Mouse (Mus musculus): ENCODE data around the gene Atxn7l2. TPM values are rescaled to one million over a fixed set of nuclear protein-coding genes. Genes with fewer than 3 reads are reported as not detected.
A peak's percentile ranks its signal among the peaks of the same experiment; 100 is the strongest.

The Atxn7l2 gene
- total RNA-seq, 2 experiments from 2014 or later: 22.9 to 27.9 TPM

GRCm38 (mm10) chr3:108206731-108207375 lies 3.9 kb downstream of the Atxn7l2 start:
- DNase-seq (ENCODE audit: low spot score in 2 of 2): no peak

GRCm38 (mm10) chr3:108205601-108206000 lies 5.1 kb downstream of the Atxn7l2 start:
- DNase-seq (ENCODE audit: low spot score in 2 of 2): no peak

DNA sequence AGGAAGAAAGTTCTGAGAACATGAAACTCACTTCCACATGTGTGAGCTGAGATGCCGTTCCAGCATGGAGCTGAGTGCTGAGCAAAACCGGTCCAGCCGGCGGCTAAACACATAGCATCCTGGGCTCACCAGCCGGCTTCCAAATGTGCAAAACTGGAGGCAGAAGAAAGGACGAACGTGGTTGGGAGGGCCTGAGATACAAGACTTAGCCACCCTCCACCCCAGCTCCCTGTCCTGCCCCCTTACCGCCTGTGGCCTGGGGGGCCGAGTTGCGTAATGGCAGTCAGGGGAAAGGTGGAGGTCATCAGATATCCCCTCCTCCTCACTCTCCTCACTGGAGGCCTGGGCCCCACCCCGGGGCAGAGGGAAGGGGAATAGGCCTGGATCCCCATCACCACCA lies 6.3 kb downstream of the Atxn7l2 start:
- no peak for DNase-seq (ENCODE audit: low spot score in 2 of 2)

GRCm38 (mm10) chr3:108203621-108204325 lies 7.0 kb downstream of the Atxn7l2 start:
- DNase-seq (ENCODE audit: low spot score in 2 of 2): peak; percentile 78 to 88

GRCm38 (mm10) chr3:108203212-108203611 lies 7.5 kb downstream of the Atxn7l2 start:
- DNase-seq (ENCODE audit: low spot score in 2 of 2): no peak

DNA sequence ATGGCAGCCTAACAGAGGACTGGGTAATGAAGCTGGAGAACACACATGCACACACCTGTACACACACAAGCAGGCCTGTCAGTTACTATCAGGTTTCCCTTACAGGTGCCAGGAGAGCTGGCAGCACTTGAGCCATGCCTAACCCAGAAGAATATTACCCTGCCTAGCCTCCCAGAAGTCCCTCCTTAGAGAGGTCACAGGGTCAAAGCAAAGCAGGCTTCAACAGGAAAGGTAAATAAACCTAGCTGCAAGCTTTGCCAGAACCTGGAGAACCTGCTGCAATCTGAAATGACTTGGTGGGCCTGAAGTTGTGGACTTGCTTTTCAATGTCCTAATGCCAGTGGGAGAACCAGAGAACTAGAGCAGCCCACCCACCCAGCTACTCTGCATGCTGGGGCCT lies 8.2 kb downstream of the Atxn7l2 start:
- DNase-seq (ENCODE audit: low spot score in 2 of 2): no peak

- peak; percentile 82 to 91 for DNase-seq (ENCODE audit: low spot score in 2 of 2)
These were observed 10.1 kb downstream of the Atxn7l2 start, which contains the start of gene Cyb561d1 for GRCm38 (mm10) chr3:108200329-108201323. Cyb561d1 (minus strand) TSS chr3:108201212.

GRCm38 (mm10) chr3:108199231-108199630 lies 11.5 kb downstream of the Atxn7l2 start:
- no peak for DNase-seq (ENCODE audit: low spot score in 2 of 2)

- peak; percentile 81 to 90 for DNase-seq (ENCODE audit: low spot score in 2 of 2)
These were observed 13.7 kb downstream of the Atxn7l2 start for GRCm38 (mm10) chr3:108197066-108197497.

- DNase-seq (ENCODE audit: low spot score in 2 of 2): no peak
These were observed 14.7 kb downstream of the Atxn7l2 start for GRCm38 (mm10) chr3:108195941-108196590.

DNA sequence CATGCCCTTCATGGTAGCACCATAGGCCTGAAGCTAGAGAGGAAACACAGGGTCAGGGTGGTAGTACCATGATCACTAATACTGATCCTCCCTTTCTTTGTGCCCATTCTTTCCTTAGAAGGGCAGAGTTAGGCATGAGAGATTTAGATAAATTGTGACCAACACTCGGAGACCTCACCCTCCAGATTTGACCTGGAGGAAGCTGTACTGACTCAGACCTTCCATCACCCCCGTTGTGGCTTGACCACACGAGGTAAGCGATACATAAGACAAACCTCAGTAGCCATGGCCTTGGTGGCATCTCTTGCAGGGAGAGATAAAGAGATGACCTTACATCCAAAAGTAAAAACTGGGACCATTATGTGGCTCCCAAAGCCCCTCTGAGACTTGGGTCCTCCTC lies 15.4 kb downstream of the Atxn7l2 start:
- DNase-seq (ENCODE audit: low spot score in 2 of 2): no peak

- DNase-seq (ENCODE audit: low spot score in 2 of 2): no peak
These were observed 17.0 kb downstream of the Atxn7l2 start for GRCm38 (mm10) chr3:108193686-108194085.

GRCm38 (mm10) chr3:108189897-108190296 lies 20.8 kb downstream of the Atxn7l2 start:
- no peak for DNase-seq (ENCODE audit: low spot score in 2 of 2)

DNA sequence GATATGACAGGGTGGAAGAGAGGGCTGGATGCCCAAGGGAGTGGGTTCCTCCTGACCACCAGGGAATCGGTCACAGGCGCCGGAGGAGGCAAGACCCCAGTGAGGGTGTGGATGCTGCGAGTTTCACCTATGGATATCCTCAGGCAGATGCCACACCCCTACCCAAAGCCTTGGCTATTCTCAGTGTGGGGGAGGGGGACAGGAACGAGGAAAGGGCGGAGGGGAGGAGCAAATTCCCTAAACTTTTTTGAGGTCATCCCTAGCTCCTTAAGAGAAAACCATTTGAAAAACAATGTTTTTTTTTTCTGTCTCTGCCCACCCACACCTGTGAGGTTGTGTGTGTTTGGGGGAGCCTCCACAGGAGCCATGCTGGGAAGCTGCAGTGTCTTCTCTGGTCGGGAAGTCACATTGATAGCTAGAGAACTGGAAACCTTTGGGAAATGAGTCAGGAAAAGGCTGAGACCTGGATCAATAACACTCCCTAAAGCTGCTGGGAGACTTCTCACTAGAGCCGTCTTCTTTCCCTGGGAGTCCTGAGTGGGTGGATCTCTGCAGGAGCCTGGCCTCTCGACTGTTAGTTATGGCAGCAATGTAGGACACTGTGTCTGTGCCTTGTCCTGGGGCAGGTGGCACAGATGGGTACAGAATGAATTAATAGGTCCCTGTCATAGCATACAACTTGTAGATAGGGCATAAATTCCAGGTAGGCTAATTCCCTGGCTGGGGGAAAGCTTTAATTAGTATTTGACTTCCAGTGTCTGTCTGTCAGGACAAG lies 21.8 kb downstream of the Atxn7l2 start:
- peak in 1 of 2 experiments; percentile 1 for DNase-seq (ENCODE audit: low spot score in 2 of 2)

DNA sequence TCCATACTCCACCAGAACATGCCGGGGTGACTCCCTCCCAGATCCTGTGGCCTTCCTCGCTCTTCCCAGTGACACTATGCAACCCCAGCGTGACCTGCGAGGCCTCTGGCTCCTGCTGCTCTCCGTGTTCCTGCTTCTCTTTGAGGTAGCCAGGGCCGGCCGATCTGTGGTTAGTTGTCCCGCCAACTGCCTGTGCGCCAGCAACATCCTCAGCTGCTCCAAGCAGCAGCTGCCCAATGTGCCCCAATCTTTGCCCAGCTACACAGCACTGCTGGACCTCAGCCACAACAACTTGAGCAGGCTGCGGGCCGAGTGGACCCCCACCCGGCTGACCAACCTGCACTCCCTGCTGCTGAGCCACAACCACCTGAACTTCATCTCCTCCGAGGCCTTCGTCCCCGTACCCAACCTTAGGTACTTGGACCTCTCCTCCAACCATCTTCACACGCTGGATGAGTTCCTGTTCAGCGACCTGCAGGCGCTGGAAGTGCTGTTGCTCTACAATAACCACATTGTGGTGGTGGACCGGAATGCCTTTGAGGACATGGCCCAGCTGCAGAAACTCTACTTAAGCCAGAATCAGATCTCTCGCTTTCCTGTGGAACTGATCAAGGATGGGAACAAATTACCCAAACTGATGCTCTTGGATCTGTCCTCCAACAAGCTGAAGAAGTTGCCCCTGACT lies 23.5 kb downstream of the Atxn7l2 start:
- peak in 1 of 2 experiments; percentile 6 for DNase-seq (ENCODE audit: low spot score in 2 of 2)

DNA sequence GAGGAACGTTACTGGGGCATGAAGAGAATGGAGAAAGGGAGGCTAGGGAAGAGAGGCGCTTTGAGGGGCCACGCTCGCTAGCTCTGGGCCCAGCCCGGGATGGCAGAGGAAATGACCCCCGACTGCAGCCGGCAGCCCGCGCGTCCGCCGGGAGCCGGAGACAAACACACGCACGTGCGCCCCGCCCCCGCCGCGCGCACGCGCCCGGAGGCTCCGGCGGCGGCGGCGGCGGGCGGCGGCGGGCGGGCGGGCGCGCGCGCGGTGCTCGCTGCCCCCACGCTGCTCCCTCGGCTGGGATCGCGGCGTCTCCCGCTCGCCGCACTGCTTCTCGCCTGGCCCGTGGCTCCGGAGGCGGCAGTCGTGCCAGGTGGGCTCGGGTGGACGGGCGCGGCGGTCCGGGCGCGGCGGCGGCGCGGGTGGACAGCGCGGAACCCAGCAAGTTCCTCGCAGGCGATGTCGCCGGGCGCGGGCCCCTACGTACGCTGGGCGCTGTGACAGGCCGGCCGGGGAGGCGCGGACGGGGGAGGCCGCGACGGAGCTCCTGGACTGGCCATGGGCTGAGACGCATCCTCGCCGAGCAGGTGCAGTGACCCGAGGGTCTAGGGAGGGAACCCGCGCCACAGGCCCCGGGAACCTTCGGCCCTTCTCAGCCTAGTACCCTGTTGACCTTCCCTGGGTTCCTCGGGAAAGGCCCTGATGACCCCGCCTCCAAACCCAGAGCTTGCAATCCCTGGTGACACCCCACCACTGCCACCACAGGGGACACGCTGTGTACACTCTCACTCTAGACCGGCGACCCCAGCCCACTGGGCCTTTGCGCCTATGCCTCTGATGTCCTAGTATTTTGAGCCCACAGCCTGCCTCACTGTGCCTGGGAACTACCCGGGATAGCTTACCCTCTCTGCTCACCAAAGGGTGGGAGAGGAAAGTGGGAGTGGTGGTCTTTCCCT lies 24.4 kb downstream of the Atxn7l2 start, which contains the start of gene Amigo1:
Amigo1 (plus strand) TSS at position 238 of the 950 bp plus-strand sequence.
- peak; percentile 57 to 60 for DNase-seq (ENCODE audit: low spot score in 2 of 2)

DNA sequence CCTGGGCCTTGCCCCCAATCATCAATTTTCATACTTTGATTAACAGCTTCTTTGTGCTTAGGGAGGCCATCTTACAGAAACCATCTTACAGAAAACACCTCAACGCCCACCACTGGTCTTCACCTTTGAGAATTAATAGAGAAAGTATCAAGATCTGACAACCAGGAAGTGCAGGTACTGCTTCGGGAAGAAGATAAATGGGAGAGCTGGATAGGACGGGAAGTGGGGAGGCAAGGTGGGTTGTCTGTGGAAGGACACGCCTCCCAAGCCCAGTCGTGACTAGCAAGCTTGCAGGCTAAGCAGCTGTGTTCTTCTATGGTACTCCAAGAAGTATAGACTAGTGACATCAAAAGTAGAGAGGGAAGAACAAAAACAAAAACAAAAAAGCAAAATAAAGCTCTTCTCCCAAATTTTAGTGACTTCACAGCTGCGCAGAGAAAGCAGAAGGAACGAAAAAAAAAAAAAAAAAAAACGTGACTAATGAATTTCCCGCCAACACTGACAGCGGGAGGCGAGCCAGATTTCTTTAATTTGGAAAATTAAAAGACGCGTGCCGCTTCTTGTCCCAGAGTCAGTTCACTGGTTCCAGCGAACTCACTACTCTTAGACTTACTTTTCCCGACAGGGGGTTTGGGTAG lies 25.2 kb downstream of the Atxn7l2 start:
- DNase-seq (ENCODE audit: low spot score in 2 of 2): no peak

DNA sequence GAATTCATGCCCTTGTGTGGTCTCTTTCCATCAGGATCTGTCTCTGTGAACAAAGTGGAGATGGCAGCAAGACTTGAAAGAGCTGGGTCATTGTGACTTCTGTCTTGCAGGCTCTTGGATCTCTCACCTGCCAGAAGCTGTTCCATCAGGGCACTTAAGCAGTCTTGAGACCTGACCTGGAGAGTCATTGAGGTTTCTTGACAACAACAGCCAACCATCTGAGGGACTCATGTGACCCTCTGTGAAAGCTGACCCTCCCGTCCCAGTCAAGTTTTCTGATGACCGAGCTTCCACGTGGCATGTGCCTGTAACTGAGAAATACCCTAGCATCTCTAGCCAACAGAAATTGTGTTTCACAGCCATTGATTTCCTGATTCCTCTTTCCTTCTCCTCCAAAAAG lies 26.0 kb downstream of the Atxn7l2 start:
- no peak for DNase-seq (ENCODE audit: low spot score in 2 of 2)

Measured in left cerebral cortex, adult 18-20 months (tissue).